Mouse (Mus musculus) lung, postnatal 10 days (tissue): Measurements from ENCODE around the gene 3110082J24Rik.
"Not testable (repeated sequence)": the region's sequence is repeated elsewhere in the genome, so short reads cannot be mapped to it uniquely, and the experiment has no call there.

Source experiments
- DNase-seq: peaks from one replicate; pipeline ENCODE4 v3.0.0; 2021

Gene 3110082J24Rik

GRCm38 (mm10) chr5:30059607-30060006 is 46.3 kb downstream of the 3110082J24Rik start:
- not testable (repeated sequence) for DNase-seq

GRCm38 (mm10) chr5:30058216-30058731 is 47.6 kb downstream of the 3110082J24Rik start:
- DNase-seq: no peak
